Mouse (Mus musculus): ENCODE data around the gene Tssk4. TPM values are rescaled to one million over a fixed set of nuclear protein-coding genes. Genes with fewer than 3 reads are reported as not detected.

The Tssk4 gene
- polyA plus RNA-seq, 1 experiment from 2014 or later, result 1.0 TPM

DNA sequence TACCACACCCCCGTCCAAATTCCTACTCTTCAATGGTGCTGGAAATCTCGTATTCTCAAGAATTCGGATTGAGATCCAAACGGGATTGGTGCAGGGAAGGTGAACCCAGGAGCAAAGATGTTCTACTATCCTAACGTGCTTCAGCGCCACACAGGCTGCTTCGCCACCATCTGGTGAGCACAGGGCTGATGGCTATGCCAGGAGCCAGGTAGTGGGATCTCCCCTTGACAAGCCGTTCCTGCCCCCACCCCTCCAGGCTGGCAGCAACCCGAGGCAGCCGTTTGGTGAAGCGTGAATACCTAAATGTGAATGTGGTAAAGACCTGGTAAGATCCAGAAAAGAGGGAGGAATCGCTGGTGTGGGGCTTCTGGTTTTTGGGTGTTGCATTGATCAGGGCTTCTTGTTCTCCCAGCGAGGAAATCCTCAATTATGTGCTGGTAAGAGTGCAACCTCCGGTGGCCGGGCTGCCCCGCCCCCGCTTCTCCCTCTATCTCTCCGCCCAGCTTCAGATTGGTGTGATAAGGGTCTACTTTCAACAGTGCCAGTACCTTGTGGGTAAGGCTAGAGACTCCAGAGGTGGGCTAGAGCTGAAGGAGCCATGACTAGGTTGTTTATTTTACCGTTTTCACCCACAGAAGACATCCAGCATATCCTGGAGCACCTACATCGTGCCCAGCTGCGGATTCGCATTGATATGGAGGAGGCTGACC, 31.3 kb upstream of the Tssk4 start:
- no peak overlapping the region for H3K9ac ChIP-seq

DNA sequence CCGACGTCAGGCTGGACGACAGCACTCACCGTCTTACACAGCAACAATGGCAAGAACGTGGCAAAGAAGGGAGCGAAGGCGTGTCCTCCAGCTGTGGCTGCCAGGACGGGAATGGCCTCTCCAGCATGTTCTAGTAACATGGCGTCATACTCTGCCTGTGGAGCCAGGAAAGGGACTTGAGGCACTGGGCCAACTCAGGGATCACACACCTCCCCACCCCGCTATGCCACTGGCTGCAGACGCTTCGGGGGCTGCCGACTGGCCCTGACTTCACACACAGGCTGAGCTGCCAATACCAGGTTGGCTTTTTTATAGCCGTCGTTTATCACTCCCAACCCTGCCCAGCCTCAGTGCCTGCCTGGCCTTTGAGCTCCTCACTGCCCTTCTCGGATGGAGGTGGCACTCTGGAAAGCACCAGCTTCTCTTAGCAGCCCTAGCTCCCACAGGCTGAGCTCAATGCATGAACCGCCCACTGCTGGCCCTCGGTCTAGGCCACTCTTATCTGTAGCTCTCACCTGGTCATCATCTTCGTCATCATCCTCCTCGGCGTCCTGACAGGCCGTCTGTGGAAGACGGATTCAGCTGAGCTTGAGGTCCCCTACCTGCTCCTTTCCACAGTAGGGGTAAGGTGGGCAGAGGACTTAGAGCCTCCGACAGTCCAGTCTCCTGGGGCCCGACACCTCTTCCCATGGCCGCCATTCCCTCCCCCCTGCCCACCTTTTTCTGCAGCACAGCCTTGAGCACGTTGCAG, 21.7 kb upstream of the Tssk4 start:
- Histone ChIP-seq H3K36me3 (peaks cover 98% of the 10 kb centered on the region), H3K27me3 (no peaks in the 10 kb centered on the region), H3K27ac (no peak overlapping the region), H3K4me1 (no peaks in the 10 kb centered on the region), H3K4me2 (no peak overlapping the region), H3K9ac (no peak overlapping the region), H3K9me3 (no peaks in the 10 kb centered on the region), H3K4me3 (no peak overlapping the region)
- ATAC-seq (ENCODE audit: insufficient number of reproducible peaks, low FRiP score, low TSS enrichment, low read depth), result no peak
- WGBS, result 80% methylated on average over 27 of the region's 27 CpGs

More for the DNA sequence above, 31.3 kb upstream of the Tssk4 start:
- H3K4me3 ChIP-seq, result peak overlapping the region; percentile 20
- no peaks in the 10 kb centered on the region for H3K9me3 ChIP-seq
- peaks cover 6% of the 10 kb centered on the region; the same call in 1 of the 2 replicates for H3K4me1 ChIP-seq
- ATAC-seq (ENCODE audit: insufficient number of reproducible peaks, low FRiP score, low TSS enrichment, low read depth), result no peak
- no peak overlapping the region for H3K27ac ChIP-seq
- 44% methylated on average over 22 of the region's 22 CpGs for WGBS
- peak overlapping the region; percentile 37 for H3K4me2 ChIP-seq
- H3K36me3 ChIP-seq, result 0 out of 2 replicates have a peak, but pooled peaks cover 5% of the 10 kb centered on the region
- no peaks in the 10 kb centered on the region for H3K27me3 ChIP-seq

DNA sequence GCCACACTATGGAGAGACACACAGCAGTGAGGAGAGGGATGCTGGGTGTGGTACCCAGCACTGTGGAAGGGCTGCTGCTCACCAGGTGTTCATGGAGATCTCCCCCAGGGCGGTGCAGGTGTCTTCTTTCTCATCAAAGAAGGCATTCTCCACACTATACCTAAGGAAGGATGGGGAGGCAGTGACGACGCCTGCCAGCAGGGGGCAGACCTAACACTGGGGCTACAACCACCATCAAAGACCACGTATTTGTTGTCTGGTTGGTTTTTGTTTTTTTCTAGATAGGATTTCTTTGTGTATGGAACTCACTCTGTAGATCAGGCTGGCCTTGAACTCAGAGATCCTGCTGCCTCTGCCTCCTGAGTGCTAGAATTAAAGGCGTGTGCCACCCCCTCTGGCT, 20.7 kb upstream of the Tssk4 start:
- ATAC-seq (ENCODE audit: insufficient number of reproducible peaks, low FRiP score, low TSS enrichment, low read depth), result no peak
- Histone ChIP-seq H3K4me2 (no peak overlapping the region), H3K9me3 (no peaks in the 10 kb centered on the region), H3K9ac (no peak overlapping the region), H3K36me3 (peaks cover 100% of the 10 kb centered on the region), H3K4me1 (peaks cover 6% of the 10 kb centered on the region), H3K27me3 (no peaks in the 10 kb centered on the region), H3K27ac (no peak overlapping the region), H3K4me3 (no peak overlapping the region)
- WGBS, result 56% methylated on average over 5 of the region's 5 CpGs

DNA sequence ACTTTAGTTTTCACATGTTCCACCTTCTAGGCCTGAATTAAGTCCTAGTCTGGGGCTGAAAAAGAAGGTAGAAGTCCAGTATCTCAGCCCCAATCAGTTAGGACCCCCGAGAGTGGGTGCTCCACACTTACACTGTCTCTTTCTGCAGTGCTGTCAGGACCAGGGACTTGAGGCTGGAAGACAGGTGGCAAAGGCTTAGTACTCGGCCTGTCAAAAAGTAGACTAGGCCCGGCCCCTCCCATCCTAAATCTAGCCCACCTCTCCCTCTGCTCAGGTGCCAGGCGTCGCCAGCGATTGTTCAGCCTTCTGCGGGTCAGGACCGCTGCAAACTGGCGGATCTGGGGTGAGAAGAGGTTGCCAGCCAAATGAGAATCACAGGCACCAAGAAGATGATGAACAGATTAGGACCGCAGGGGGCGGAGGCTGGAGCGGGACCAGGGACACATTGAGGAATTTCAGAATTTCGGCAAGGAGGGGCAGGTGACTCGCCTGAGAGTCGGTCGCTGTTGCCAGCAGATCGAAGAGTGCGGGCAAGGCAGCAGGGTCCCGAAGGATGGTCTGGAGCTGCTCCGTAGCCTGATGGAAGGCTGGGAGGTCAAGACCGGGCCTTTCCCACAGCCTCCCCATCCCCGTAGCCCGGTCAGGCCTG, 15.0 kb upstream of the Tssk4 start:
- Histone ChIP-seq H3K4me2 (peak overlapping the region; percentile 80), H3K9ac (peak overlapping the region; percentile 87), H3K4me3 (peak overlapping the region; percentile 78), H3K27me3 (no peaks in the 10 kb centered on the region), H3K9me3 (no peaks in the 10 kb centered on the region), H3K4me1 (peaks cover 14% of the 10 kb centered on the region), H3K36me3 (peaks cover 82% of the 10 kb centered on the region), H3K27ac (peak overlapping the region; percentile 89)
- peak; percentile 57 for ATAC-seq (ENCODE audit: insufficient number of reproducible peaks, low FRiP score, low TSS enrichment, low read depth)
- WGBS, result 3% methylated on average over 23 of the region's 23 CpGs

DNA sequence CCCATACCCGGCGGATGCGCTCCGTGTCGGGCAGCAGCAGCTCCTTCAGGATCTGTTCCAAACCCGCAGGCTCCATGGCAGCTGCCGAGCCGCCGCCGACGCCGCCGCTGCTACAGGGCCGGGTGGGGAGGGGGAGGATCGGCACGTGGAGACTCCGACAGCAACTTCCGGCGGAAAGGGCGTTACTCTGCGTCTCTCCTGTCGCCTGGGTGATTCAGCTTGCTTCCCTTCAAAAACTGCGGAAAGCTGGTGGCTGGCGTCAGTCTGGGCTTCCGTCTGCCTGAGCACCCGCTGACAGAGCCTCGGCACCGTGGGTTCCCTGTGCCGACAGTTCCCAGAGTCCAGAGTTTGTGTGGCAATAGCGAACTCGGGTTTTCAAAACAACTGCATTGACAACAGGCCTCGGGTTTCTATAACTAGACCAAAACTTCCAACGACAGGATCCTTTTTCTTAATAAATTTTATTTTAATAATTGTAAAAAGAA, 14.4 kb upstream of the Tssk4 start, which contains the start of gene Ipo4:
Gene Ipo4, minus strand, starts transcription at position 435 of the 485 bp plus-strand sequence.
- H3K27ac ChIP-seq, result peak within 1 kb of the TSS; percentile 89
- peak; percentile 84 for ATAC-seq (ENCODE audit: insufficient number of reproducible peaks, low FRiP score, low TSS enrichment, low read depth)
- 1% methylated on average over 33 of the region's 33 CpGs for WGBS

DNA sequence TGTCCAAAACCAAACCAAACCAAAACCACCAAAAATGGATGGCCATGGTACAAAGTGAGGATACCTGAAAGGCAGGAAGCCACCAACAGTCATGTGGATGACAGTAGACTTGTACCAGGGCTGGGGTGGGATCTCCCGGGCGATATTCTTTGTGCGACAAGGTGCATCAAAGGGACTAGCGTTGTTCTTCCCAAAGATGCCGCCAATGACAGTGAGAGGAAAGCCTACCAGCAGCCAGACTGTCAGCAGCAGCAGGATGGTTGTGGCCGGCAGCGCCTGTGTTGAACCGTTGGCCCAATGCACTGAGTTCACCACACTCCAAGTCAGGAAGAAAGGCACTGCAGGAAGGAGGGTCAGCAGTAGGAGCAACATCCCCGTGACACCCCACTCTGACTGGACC, 12.2 kb upstream of the Tssk4 start, which contains the start of gene Gm49378:
Gene Gm49378, minus strand, starts transcription at position 101 of the 400 bp plus-strand sequence.
- no peak within 1 kb of the TSS for H3K27ac ChIP-seq
- WGBS, result 94% methylated on average over 9 of the region's 9 CpGs
- no peak within 1 kb of the TSS for H3K4me3 ChIP-seq
- no peak within 1 kb of the TSS for H3K4me2 ChIP-seq
- H3K9me3 ChIP-seq, result no peaks in the 10 kb centered on the region
- H3K27me3 ChIP-seq, result no peaks in the 10 kb centered on the region
- peaks cover 24% of the 10 kb centered on the region for H3K4me1 ChIP-seq
- peaks cover 73% of the 10 kb centered on the region for H3K36me3 ChIP-seq
- H3K9ac ChIP-seq, result no peak within 1 kb of the TSS
- no peak for ATAC-seq (ENCODE audit: insufficient number of reproducible peaks, low FRiP score, low TSS enrichment, low read depth)

More for the DNA sequence above, 14.4 kb upstream of the Tssk4 start, which contains the start of gene Ipo4:
- no peaks in the 10 kb centered on the region for H3K9me3 ChIP-seq
- peak within 1 kb of the TSS; percentile 78 for H3K4me3 ChIP-seq
- H3K4me2 ChIP-seq, result peak within 1 kb of the TSS; percentile 80
- H3K4me1 ChIP-seq, result peaks cover 14% of the 10 kb centered on the region
- H3K27me3 ChIP-seq, result no peaks in the 10 kb centered on the region
- peaks cover 82% of the 10 kb centered on the region for H3K36me3 ChIP-seq
- H3K9ac ChIP-seq, result peak within 1 kb of the TSS; percentile 87

DNA sequence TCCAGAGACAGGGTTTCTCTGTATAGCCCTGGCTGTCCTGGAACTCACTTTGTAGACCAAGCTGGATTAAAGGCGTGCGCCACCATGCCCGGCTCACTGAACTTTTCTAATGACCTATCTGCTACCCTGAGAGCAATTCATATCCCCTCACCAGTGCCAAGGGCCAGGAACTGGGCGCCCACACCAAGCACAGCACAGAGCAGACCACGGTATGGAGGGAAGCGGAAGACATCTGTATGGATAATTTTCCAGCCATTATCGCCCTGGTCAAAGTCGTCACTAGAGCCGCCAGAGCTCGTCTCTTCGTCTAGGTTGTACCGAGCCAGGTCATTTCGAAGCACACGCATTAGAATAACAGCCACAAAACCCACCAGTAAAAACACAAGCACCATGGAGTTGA, 9.2 kb upstream of the Tssk4 start:
- Histone ChIP-seq H3K27me3 (no peaks in the 10 kb centered on the region), H3K9ac (no peak overlapping the region), H3K4me3 (no peak overlapping the region), H3K4me2 (no peak overlapping the region), H3K36me3 (peaks cover 57% of the 10 kb centered on the region), H3K9me3 (no peaks in the 10 kb centered on the region), H3K27ac (no peak overlapping the region), H3K4me1 (peaks cover 23% of the 10 kb centered on the region)
- WGBS, result 93% methylated on average over 14 of the region's 14 CpGs
- no peak for ATAC-seq (ENCODE audit: insufficient number of reproducible peaks, low FRiP score, low TSS enrichment, low read depth)

DNA sequence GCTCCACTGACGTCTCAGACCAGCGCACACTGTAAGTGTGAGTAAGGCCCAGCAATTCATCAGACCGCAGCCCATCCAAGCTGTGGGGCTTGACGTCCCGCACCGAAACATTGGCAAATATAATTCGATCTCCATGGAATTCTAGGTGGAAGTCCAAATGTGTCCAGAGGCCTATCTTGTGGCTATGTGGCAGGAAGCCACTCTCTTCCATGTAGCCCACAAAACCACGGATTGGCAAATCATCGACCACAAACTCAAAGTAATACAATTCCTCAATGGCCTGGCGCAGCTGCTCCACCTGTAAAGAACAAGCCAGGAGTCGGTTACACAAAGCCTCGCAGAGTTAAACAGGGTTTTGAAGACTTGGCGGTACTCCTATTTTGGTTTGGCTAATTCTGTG, 8.7 kb upstream of the Tssk4 start:
- Histone ChIP-seq H3K4me3 (no peak overlapping the region), H3K27me3 (no peaks in the 10 kb centered on the region), H3K36me3 (peaks cover 55% of the 10 kb centered on the region), H3K27ac (no peak overlapping the region), H3K9me3 (no peaks in the 10 kb centered on the region), H3K9ac (no peak overlapping the region), H3K4me2 (no peak overlapping the region), H3K4me1 (peaks cover 23% of the 10 kb centered on the region)
- WGBS, result 93% methylated on average over 13 of the region's 13 CpGs
- no peak for ATAC-seq (ENCODE audit: insufficient number of reproducible peaks, low FRiP score, low TSS enrichment, low read depth)

DNA sequence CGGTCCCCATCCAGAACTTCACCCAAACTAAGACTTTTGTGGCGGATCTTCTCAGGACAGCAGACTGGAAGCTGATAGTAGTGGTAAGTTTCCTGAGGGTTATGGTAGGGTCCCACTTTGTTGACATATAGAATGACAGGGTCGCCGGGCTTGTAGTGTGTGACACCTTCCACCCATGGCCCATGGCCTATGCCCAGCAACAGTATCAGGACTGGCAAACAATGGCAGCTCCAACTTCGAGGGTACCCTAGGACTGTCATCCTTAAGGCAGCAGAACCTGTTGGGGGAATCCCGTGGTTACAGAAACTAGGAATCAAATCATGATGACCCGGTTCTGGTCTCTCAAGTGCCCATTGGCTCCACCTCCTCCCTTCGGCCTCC, 7.3 kb upstream of the Tssk4 start:
- ATAC-seq (ENCODE audit: insufficient number of reproducible peaks, low FRiP score, low TSS enrichment, low read depth), result 0 out of 2 replicates have a peak, but pooled peaks have one; percentile 1
- H3K36me3 ChIP-seq, result peaks cover 50% of the 10 kb centered on the region

DNA sequence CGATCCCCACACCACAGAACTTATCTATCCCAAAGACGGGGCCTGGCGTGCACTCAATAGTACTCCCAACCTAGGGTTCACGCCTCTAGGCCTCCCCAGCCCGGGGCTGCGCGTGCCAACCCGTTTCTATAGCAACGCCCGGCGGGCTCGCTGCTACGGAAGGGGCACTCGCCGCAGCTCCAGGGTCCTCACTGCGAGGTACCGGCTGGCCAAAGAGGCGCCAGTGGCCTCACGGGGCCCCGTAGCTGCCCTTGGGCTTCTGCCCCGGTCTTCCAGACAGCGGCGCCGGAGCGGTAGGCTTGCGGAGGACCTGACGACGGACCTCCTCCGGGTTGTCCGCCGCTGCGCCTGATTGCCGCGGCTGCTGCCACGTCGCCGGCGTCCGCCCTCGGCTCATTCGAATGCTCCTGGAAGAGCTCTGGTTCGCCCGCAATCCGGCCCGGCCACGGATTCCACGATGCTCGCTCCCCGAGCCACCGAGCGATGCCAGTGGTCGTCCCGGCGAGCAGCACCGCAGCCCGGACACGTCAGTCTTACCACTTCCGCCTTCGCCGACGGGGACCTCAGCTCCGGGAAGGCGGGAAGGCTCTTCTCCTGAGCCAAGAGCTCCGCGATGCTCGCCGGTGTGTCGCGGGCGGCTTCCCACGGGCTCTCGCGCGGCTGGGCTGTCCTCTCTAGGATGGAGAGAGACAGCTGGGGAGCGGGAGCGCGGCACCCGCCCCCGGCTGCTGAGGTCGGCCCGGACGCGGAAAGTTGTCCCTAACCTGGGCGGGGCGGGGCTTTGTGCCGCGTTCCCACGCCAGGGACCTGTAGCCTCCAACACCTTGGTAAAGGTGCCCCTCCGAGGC, 6.7 kb upstream of the Tssk4 start, which contains the start of gene Tm9sf1:
Gene Tm9sf1, minus strand, starts transcription at position 747 of the 848 bp plus-strand sequence.
- Histone ChIP-seq H3K9ac (peak within 1 kb of the TSS; percentile 98), H3K27ac (peak within 1 kb of the TSS; percentile 96), H3K4me2 (peak within 1 kb of the TSS; percentile 71), H3K4me1 (peaks cover 23% of the 10 kb centered on the region), H3K27me3 (no peaks in the 10 kb centered on the region), H3K9me3 (no peaks in the 10 kb centered on the region), H3K4me3 (peak within 1 kb of the TSS; percentile 98), H3K36me3 (peaks cover 44% of the 10 kb centered on the region)
- under 1% methylated on average over 88 of the region's 89 CpGs for WGBS
- peak; percentile 80 for ATAC-seq (ENCODE audit: insufficient number of reproducible peaks, low FRiP score, low TSS enrichment, low read depth)

More for the DNA sequence above, 7.3 kb upstream of the Tssk4 start:
- peak overlapping the region; percentile 98 for H3K4me3 ChIP-seq
- H3K4me2 ChIP-seq, result peak overlapping the region; percentile 71
- H3K4me1 ChIP-seq, result peaks cover 23% of the 10 kb centered on the region
- H3K27ac ChIP-seq, result peak overlapping the region; percentile 96
- no peaks in the 10 kb centered on the region for H3K27me3 ChIP-seq
- WGBS, result 22% methylated on average over 8 of the region's 8 CpGs
- H3K9ac ChIP-seq, result peak overlapping the region; percentile 98
- H3K9me3 ChIP-seq, result no peaks in the 10 kb centered on the region
